10 mouse cellular contexts compared by ENCODE assay signal in genomic region chr5:96965029-96965403, GRCm38 (mm10). TPM values are rescaled to one million over a fixed set of nuclear protein-coding genes. Genes with fewer than 3 reads are reported as not detected.
DNase-seq lines count a peak whose midpoint lies in the region; ATAC-seq and TF ChIP-seq lines count a peak whose summit lies in the region.
"Had no signal": no experiment of that assay in that cellular context is flagged by ENCODE, and none has a peak within 500 bp of the region (broad histone marks: within the 10 kb centered on the region; RNA-seq: fewer than 3 reads in every experiment).

No protein-coding gene starts in this region.

- peak; percentile 9 for DNase-seq in lung, embryonic 14.5 days
- no peak for DNase-seq in lung, postnatal 36 days
- DNase-seq in forebrain, embryonic 14.5 days (ENCODE audit: low spot score), result no peak
- no peak for DNase-seq in adrenal gland, postnatal 14 days
- DNase-seq in thymus, postnatal 4 days, result no peak
- DNase-seq in cerebellum, adult 11 months, result no peak
- DNase-seq: cerebellum, postnatal 36 days had no signal

- no peak overlapping the region for H3K9ac ChIP-seq in lung, embryonic 14.5 days
- no peak overlapping the region for H3K9ac ChIP-seq in forebrain, embryonic 14.5 days (ENCODE audit: low read length)
- H3K9ac ChIP-seq in kidney, embryonic 16.5 days (replicated peaks; ENCODE audit: low read length), result no peak overlapping the region
- no peak overlapping the region for H3K9ac ChIP-seq in neural tube, embryonic 13.5 days

- H3K27me3 ChIP-seq in lung, embryonic 14.5 days (ENCODE audit: insufficient read depth, low read length), result no peaks in the 10 kb centered on the region
- no peaks in the 10 kb centered on the region for H3K27me3 ChIP-seq in forebrain, embryonic 14.5 days (replicated peaks; ENCODE audit: control insufficient read depth, insufficient read depth, low read length)
- H3K27me3 ChIP-seq in kidney, embryonic 16.5 days (ENCODE audit: insufficient read depth, low read length), result no peaks in the 10 kb centered on the region
- H3K27me3 ChIP-seq in neural tube, embryonic 13.5 days, result no peaks in the 10 kb centered on the region

- 47% methylated on average over 2 of the region's 2 CpGs for WGBS in lung, embryonic 14.5 days
- 42% methylated on average over 2 of the region's 2 CpGs for WGBS in forebrain, embryonic 14.5 days
- WGBS in kidney, embryonic 16.5 days, result 55% methylated on average over 2 of the region's 2 CpGs
- WGBS in neural tube, embryonic 13.5 days, result 63% methylated on average over 2 of the region's 2 CpGs

- no peaks in the 10 kb centered on the region for H3K4me1 ChIP-seq in lung, embryonic 14.5 days (ENCODE audit: insufficient read depth)
- peaks cover 3% of the 10 kb centered on the region for H3K4me1 ChIP-seq in forebrain, embryonic 14.5 days (ENCODE audit: control insufficient read depth, insufficient read depth, low read length)
- H3K4me1 ChIP-seq in kidney, embryonic 16.5 days (ENCODE audit: insufficient read depth, low read length), result peaks cover 17% of the 10 kb centered on the region; the same call in 1 of the 2 replicates
- peaks cover 8% of the 10 kb centered on the region for H3K4me1 ChIP-seq in neural tube, embryonic 13.5 days (replicated peaks)

- no peak overlapping the region for H3K27ac ChIP-seq in lung, embryonic 14.5 days (ENCODE audit: low read depth)
- H3K27ac ChIP-seq in forebrain, embryonic 14.5 days (ENCODE audit: low read depth, low read length), result no peak overlapping the region
- H3K27ac ChIP-seq in kidney, embryonic 16.5 days (ENCODE audit: low read length), result no peak overlapping the region; the same call in 1 of the 2 replicates
- no peak overlapping the region for H3K27ac ChIP-seq in neural tube, embryonic 13.5 days (replicated peaks)

- TF ChIP-seq CTCF in lung, embryonic 14.5 days (IDR thresholded peaks at IDR 0.05; ENCODE audit: low read depth), result no peak

- H3K4me2 ChIP-seq in lung, embryonic 14.5 days, result peak overlapping the region; percentile 46
- H3K4me2 ChIP-seq in forebrain, embryonic 14.5 days (ENCODE audit: low read length), result peak overlapping the region; percentile 40; the same call in 1 of the 2 replicates
- H3K4me2 ChIP-seq in kidney, embryonic 16.5 days (replicated peaks; ENCODE audit: low read depth, low read length), result no peak overlapping the region
- peak overlapping the region; percentile 42 for H3K4me2 ChIP-seq in neural tube, embryonic 13.5 days

- no peaks in the 10 kb centered on the region for H3K9me3 ChIP-seq in lung, embryonic 14.5 days (ENCODE audit: low read depth, low read length)
- H3K9me3 ChIP-seq in forebrain, embryonic 14.5 days (replicated peaks; ENCODE audit: control insufficient read depth, low read length), result no peaks in the 10 kb centered on the region
- no peaks in the 10 kb centered on the region for H3K9me3 ChIP-seq in kidney, embryonic 16.5 days (ENCODE audit: low read length)
- no peaks in the 10 kb centered on the region for H3K9me3 ChIP-seq in neural tube, embryonic 13.5 days

- ATAC-seq in lung, embryonic 14.5 days (ENCODE audit: insufficient read depth), result no peak
- ATAC-seq in forebrain, embryonic 14.5 days, result peak; percentile 28; the same call in 1 of the 2 replicates
- ATAC-seq in kidney, embryonic 16.5 days (ENCODE audit: low FRiP score, low TSS enrichment), result peak; percentile 7; the same call in 1 of the 2 replicates
- ATAC-seq in neural tube, embryonic 13.5 days (ENCODE audit: low read depth), result no peak

- no peaks in the 10 kb centered on the region for H3K36me3 ChIP-seq in lung, embryonic 14.5 days (ENCODE audit: insufficient read depth)
- no peaks in the 10 kb centered on the region for H3K36me3 ChIP-seq in forebrain, embryonic 14.5 days (ENCODE audit: control insufficient read depth, insufficient read depth, low read length)
- H3K36me3 ChIP-seq in kidney, embryonic 16.5 days (ENCODE audit: insufficient read depth, low read length), result no peaks in the 10 kb centered on the region
- H3K36me3 ChIP-seq in neural tube, embryonic 13.5 days, result no peaks in the 10 kb centered on the region

- no peak overlapping the region for H3K4me3 ChIP-seq in lung, embryonic 14.5 days (ENCODE audit: low read depth, low read length)
- no peak overlapping the region for H3K4me3 ChIP-seq in forebrain, embryonic 14.5 days (ENCODE audit: low read depth, low read length)
- H3K4me3 ChIP-seq in kidney, embryonic 16.5 days (ENCODE audit: low read length), result no peak overlapping the region
- H3K4me3 ChIP-seq in neural tube, embryonic 13.5 days, result no peak overlapping the region
- H3K4me3 ChIP-seq: myocyte had no signal

RNA-seq across cellular contexts. Expression of gene Bmp2k, which starts 32.5 kb away (rescaled TPM):
- 11.0 and 12.1 TPM in 2 replicates for polyA plus RNA-seq in lung, embryonic 14.5 days (2014; fragmentation: Nextera tagmentation; extraction: Ambion mirVana)
- polyA plus RNA-seq in forebrain, embryonic 14.5 days (2014; fragmentation: Nextera tagmentation; extraction: Ambion mirVana), result 7.1 and 8.1 TPM in 2 replicates
- polyA plus RNA-seq in kidney, embryonic 16.5 days (2015; fragmentation: Nextera tagmentation; extraction: Ambion mirVana), result 7.7 and 8.0 TPM in 2 replicates
- polyA plus RNA-seq in neural tube, embryonic 13.5 days (2015; fragmentation: Nextera tagmentation; extraction: Ambion mirVana), result 9.2 and 9.9 TPM in 2 replicates
- 31.6 and 31.9 TPM in 2 replicates for total RNA-seq in adrenal gland, postnatal 14 days (2021)

Comparison
In these comparisons a context has a peak if more than half of its experiments do, and no peak if none do; other contexts are left out.
1. ATAC-seq: peak in forebrain, embryonic 14.5 days (single experiment) and kidney, embryonic 16.5 days (single experiment); none in lung, embryonic 14.5 days (single experiment) and neural tube, embryonic 13.5 days (single experiment).